Mouse (Mus musculus) hindbrain, embryonic 11.5 days (tissue): ENCODE results near the gene Hlf. TPM values are rescaled to one million over a fixed set of nuclear protein-coding genes. Genes with fewer than 3 reads are reported as not detected.

ENCODE experiments used
- ATAC-seq: fragments of 200-750 bp; cut with Nextera tagmentation; 2 replicates; pipeline ENCODE4 v1.8.0; 2017; ENCODE audit warnings: mild to moderate bottlenecking, moderate TSS enrichment, moderate library complexity; ENCODE audit not compliant: low FRiP score
- DNase-seq: peaks from one replicate; pipeline ENCODE4 v3.0.0-alpha.2; 2015; ENCODE audit warnings: low spot score
- H3K27ac ChIP-seq: fragments of 300-500 bp; sonication (generic); 2 replicates; pipeline ENCODE4 v1.5.1; 2014; ENCODE audit warnings: mild to moderate bottlenecking, low read depth, low read length
- H3K27me3 ChIP-seq: fragments of 300-500 bp; sonication (generic); 2 replicates; pipeline ENCODE4 v1.6.1; 2014; ENCODE audit warnings: mild to moderate bottlenecking, low read length, moderate library complexity, mixed read lengths; ENCODE audit not compliant: control insufficient read depth, insufficient read depth
- H3K36me3 ChIP-seq: fragments of 300-500 bp; sonication (generic); 2 replicates; pipeline ENCODE4 v1.6.1; 2014; ENCODE audit warnings: mild to moderate bottlenecking, low read length, moderate library complexity, mixed read lengths; ENCODE audit not compliant: control insufficient read depth, insufficient read depth
- H3K4me1 ChIP-seq: fragments of 300-500 bp; sonication (generic); replicated peaks from 2 replicates; pipeline ENCODE4 v1.6.1; 2014; ENCODE audit warnings: low read length, mixed read lengths; ENCODE audit not compliant: control insufficient read depth, insufficient read depth
- H3K4me2 ChIP-seq: fragments of 300-500 bp; sonication (generic); replicated peaks from 2 replicates; pipeline ENCODE4 v1.6.1; 2014; ENCODE audit warnings: mild to moderate bottlenecking, low read depth, low read length
- H3K4me3 ChIP-seq: fragments of 300-500 bp; sonication (generic); 2 replicates; pipeline ENCODE4 v1.5.1; 2014; ENCODE audit warnings: low read depth, low read length
- H3K9ac ChIP-seq: fragments of 300-500 bp; sonication (generic); 2 replicates; pipeline ENCODE4 v1.6.1; 2014; ENCODE audit warnings: low read depth, low read length
- H3K9me3 ChIP-seq: fragments of 300-500 bp; sonication (generic); 2 replicates; pipeline ENCODE4 v1.6.1; 2016; ENCODE audit warnings: low read length; ENCODE audit not compliant: control insufficient read depth
- WGBS: fragments of 180-500 bp; shearing (Covaris S2); extraction: QIAGEN DNeasy Blood & Tissue Kit; methylation state at CpG from one replicate; pipeline ENCODE4 v1.1.7; 2014; 5-methylcytosine and 5-hydroxymethylcytosine counted together
- polyA plus RNA-seq: library from polyadenylated mRNA; unstranded; fragments of >200 nt; fragmentation: Nextera tagmentation; extraction: Ambion mirVana; gene quantifications from 2 replicates; pipeline ENCODE4 v1.2.1, GENCODE M21; 2014

Hlf gene
- polyA plus RNA-seq, 1 experiment from 2014 or later = 1.4 TPM

GRCm38 (mm10) chr11:90334816-90335215 is 55.9 kb downstream of the Hlf start:
- WGBS = 89% methylated on average over 1 of the region's 1 CpGs
- no peak for ATAC-seq
- Histone ChIP-seq H3K9me3 (no peaks in the 10 kb centered on the region), H3K36me3 (no peaks in the 10 kb centered on the region), H3K27ac (no peak overlapping the region), H3K27me3 (no peaks in the 10 kb centered on the region), H3K4me2 (no peak overlapping the region), H3K4me3 (no peak overlapping the region), H3K4me1 (no peaks in the 10 kb centered on the region), H3K9ac (no peak overlapping the region)
- DNase-seq = no peak

- Histone ChIP-seq H3K36me3 (no peaks in the 10 kb centered on the region), H3K9me3 (no peaks in the 10 kb centered on the region), H3K4me1 (no peaks in the 10 kb centered on the region), H3K4me2 (no peak overlapping the region), H3K9ac (no peak overlapping the region), H3K27ac (no peak overlapping the region), H3K27me3 (no peaks in the 10 kb centered on the region), H3K4me3 (no peak overlapping the region)
- DNase-seq = no peak
- WGBS = 78% methylated on average over 4 of the region's 4 CpGs
- ATAC-seq = no peak
Observed at GRCm38 (mm10) chr11:90332737-90333136, 58.0 kb downstream of the Hlf start.

- Histone ChIP-seq H3K4me1 (no peaks in the 10 kb centered on the region), H3K9ac (no peak overlapping the region), H3K4me3 (no peak overlapping the region), H3K9me3 (no peaks in the 10 kb centered on the region), H3K27me3 (no peaks in the 10 kb centered on the region), H3K27ac (no peak overlapping the region), H3K4me2 (no peak overlapping the region), H3K36me3 (no peaks in the 10 kb centered on the region)
- ATAC-seq (no peak), DNase-seq (no peak)
- 87% methylated on average over 9 of the region's 9 CpGs for WGBS
Observed at GRCm38 (mm10) chr11:90330202-90330694, 60.4 kb downstream of the Hlf start.

GRCm38 (mm10) chr11:90326836-90327235 is 63.9 kb downstream of the Hlf start:
- 52% methylated on average over 1 of the region's 1 CpGs for WGBS
- no peaks in the 10 kb centered on the region for H3K4me1 ChIP-seq
- no peaks in the 10 kb centered on the region for H3K9me3 ChIP-seq
- H3K27ac ChIP-seq = no peak overlapping the region
- no peak for ATAC-seq
- DNase-seq = no peak
- no peak overlapping the region for H3K9ac ChIP-seq
- no peaks in the 10 kb centered on the region for H3K36me3 ChIP-seq
- H3K4me3 ChIP-seq = no peak overlapping the region
- no peaks in the 10 kb centered on the region for H3K27me3 ChIP-seq
- H3K4me2 ChIP-seq = no peak overlapping the region

- Histone ChIP-seq H3K4me3 (no peak overlapping the region), H3K27me3 (no peaks in the 10 kb centered on the region), H3K27ac (no peak overlapping the region), H3K9me3 (no peaks in the 10 kb centered on the region), H3K4me2 (no peak overlapping the region), H3K9ac (no peak overlapping the region), H3K36me3 (no peaks in the 10 kb centered on the region), H3K4me1 (no peaks in the 10 kb centered on the region)
- WGBS = 94% methylated on average over 5 of the region's 5 CpGs
- no peak for DNase-seq
- no peak for ATAC-seq
Observed at GRCm38 (mm10) chr11:90326146-90326545, 64.5 kb downstream of the Hlf start.

GRCm38 (mm10) chr11:90324597-90324996 is 66.1 kb downstream of the Hlf start:
- H3K9me3 ChIP-seq = no peaks in the 10 kb centered on the region
- no peak overlapping the region for H3K27ac ChIP-seq
- ATAC-seq (no peak), DNase-seq (no peak)
- H3K36me3 ChIP-seq = no peaks in the 10 kb centered on the region
- H3K9ac ChIP-seq = no peak overlapping the region
- H3K27me3 ChIP-seq = no peaks in the 10 kb centered on the region
- no peaks in the 10 kb centered on the region for H3K4me1 ChIP-seq
- WGBS = 85% methylated on average over 3 of the region's 3 CpGs
- no peak overlapping the region for H3K4me3 ChIP-seq
- no peak overlapping the region for H3K4me2 ChIP-seq

- 78% methylated on average over 7 of the region's 7 CpGs for WGBS
- no peak overlapping the region for H3K9ac ChIP-seq
Observed at GRCm38 (mm10) chr11:90320922-90321321, 69.8 kb downstream of the Hlf start.

GRCm38 (mm10) chr11:90317482-90317881 is 73.2 kb downstream of the Hlf start:
- 22% methylated on average over 4 of the region's 4 CpGs for WGBS
- DNase-seq (peak; percentile 69), ATAC-seq (no peak)
- H3K9me3 ChIP-seq = no peaks in the 10 kb centered on the region
- no peaks in the 10 kb centered on the region for H3K36me3 ChIP-seq
- no peak overlapping the region for H3K27ac ChIP-seq
- no peaks in the 10 kb centered on the region for H3K27me3 ChIP-seq
- no peak overlapping the region for H3K9ac ChIP-seq
- H3K4me3 ChIP-seq = no peak overlapping the region
- H3K4me1 ChIP-seq = no peaks in the 10 kb centered on the region
- H3K4me2 ChIP-seq = no peak overlapping the region

More at GRCm38 (mm10) chr11:90320922-90321321, 69.8 kb downstream of the Hlf start:
- no peak for ATAC-seq
- no peaks in the 10 kb centered on the region for H3K27me3 ChIP-seq
- H3K4me2 ChIP-seq = no peak overlapping the region
- no peak for DNase-seq
- H3K9me3 ChIP-seq = no peaks in the 10 kb centered on the region
- no peaks in the 10 kb centered on the region for H3K36me3 ChIP-seq
- H3K27ac ChIP-seq = no peak overlapping the region
- H3K4me3 ChIP-seq = no peak overlapping the region
- H3K4me1 ChIP-seq = no peaks in the 10 kb centered on the region

- DNase-seq = no peak
- H3K9ac ChIP-seq = no peak overlapping the region
- H3K27me3 ChIP-seq = no peaks in the 10 kb centered on the region
- no peak for ATAC-seq
- WGBS = 87% methylated on average over 3 of the region's 3 CpGs
- H3K36me3 ChIP-seq = no peaks in the 10 kb centered on the region
- no peaks in the 10 kb centered on the region for H3K9me3 ChIP-seq
- no peak overlapping the region for H3K27ac ChIP-seq
- H3K4me3 ChIP-seq = no peak overlapping the region
- no peak overlapping the region for H3K4me2 ChIP-seq
- H3K4me1 ChIP-seq = no peaks in the 10 kb centered on the region
Observed at GRCm38 (mm10) chr11:90314606-90315005, 76.1 kb downstream of the Hlf start.
